Mouse (Mus musculus): ENCODE measurements around the gene Mrpl50.
A peak's percentile ranks its signal among the peaks of the same experiment; 100 is the strongest.
"Not testable (repeated sequence)": the region's sequence is repeated elsewhere in the genome, so short reads cannot be mapped to it uniquely, and the experiment has no call there.

Gene Mrpl50

DNA sequence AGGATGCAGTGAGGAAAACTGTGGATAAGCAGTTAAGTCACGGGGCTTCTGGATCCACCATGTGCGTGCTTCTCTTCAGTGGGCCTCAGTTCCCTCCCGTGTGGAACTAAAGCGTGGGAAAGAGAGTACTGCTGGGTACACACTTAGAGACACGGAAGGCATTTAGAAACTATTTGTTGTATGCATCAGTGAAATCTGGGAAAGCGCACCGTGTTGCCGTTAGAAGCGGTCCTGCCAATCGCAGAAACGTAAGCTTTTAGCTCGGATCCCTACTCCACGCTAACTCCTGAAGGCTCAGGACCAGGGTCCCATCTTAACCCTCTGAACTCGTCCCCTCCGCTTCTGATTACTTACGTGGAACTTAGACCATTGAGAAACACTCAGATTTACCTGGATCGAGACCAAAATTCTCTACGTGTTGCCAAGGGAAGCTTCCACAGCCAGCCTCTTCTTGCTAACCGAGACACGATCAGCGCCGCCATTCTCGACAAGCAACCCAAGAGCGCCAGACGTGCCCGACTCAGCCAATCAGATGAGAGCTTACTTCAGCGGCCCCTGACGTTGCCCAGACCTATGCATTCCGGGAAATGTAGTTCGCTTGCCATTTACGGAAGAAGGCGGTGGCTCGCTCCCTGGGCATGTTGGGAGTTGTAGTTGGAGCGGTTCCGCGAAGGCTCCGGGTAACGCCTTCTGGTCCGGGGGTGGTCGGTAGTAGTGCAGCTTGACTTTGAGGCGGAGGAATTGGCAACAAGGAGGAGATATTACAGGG is at the start of gene Mrpl50, which contains the start of gene Zfp189:
Mrpl50 (minus strand) TSS at position 522 of the 769 bp plus-strand sequence.
Zfp189 (plus strand) TSS at position 605 of the 769 bp plus-strand sequence.
- peak; percentile 96 for DNase-seq (ENCODE audit: low spot score)

DNA sequence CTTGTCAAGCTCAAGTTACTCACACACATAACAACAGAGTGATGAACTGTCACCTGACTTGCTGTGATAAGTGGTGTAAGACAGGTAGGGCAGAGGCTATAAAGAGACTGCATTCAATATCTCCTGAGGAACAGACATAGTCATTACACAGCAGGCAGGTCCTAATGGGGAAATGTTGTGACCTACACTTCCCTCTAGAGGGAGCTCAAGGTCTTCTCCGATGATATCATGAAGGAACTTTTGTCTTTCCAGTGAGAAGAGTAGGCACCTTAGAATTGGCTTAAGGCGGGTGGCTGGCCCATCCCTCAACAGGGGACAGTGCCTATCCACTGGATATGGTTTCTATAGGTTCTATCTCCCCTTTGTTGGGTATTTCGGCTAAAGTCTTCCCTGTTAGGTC is 46.7 kb upstream of the Mrpl50 start:
- DNase-seq (ENCODE audit: low spot score): peak; percentile 90

DNA sequence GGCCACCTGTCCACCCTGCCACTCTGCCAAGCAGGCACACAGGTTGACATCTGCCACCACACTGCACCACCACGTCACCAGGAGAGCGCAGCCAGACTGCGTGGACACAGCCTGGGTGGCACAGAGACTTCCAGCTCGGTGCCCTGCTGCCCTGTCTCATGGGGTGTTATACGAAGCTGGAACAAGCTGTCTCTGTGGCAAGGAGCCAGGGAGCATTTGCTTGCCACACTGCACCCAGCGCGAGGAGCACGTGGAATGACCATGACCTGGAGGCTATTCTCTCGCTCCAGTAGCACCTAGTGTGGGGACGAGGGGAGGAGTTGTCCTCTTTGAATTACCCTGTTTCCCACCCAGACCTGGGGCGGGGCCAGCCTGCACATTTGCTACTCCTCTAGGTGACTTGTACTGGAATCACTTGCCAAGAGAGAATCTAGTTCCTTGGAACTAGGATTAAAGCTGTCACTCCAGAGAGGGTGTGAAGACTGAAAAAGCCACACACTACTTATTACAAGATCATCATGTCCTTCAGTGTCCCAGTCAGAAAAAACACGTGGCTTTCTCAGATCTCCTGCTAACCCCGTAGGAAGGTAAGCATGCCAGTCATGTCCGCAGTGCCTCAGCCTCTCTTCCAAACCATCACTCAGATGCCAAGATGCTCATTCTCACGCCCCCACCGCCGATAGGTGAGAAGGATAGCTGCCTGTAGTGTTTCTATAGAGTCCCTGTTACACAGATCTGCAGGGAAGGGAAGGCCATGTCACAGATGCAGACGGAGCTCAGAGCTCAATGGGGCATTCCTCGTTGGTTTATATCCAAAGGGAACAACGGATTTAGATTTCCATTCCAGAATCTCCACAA is 39.3 kb upstream of the Mrpl50 start:
- DNase-seq (ENCODE audit: low spot score): no peak

DNA sequence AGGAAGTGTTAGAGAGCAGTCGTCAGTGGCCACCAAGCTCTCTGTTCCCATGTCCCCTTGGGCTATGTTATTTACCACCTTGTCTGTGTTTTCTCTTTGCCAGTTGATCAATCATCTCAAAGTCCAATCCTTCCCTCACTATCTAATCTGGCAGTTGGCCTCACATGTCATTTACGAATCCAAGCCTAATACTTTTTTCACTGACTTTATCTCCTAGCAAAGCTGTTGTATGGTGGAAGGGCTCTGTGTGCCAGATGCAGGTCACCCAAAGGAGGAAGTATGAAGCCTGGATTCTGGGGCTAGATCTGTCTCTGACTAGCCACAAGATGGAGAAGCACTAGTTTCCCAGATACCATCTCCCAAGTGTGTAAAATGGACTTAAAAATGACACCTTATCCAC is 37.3 kb upstream of the Mrpl50 start:
- DNase-seq (ENCODE audit: low spot score): no peak

DNA sequence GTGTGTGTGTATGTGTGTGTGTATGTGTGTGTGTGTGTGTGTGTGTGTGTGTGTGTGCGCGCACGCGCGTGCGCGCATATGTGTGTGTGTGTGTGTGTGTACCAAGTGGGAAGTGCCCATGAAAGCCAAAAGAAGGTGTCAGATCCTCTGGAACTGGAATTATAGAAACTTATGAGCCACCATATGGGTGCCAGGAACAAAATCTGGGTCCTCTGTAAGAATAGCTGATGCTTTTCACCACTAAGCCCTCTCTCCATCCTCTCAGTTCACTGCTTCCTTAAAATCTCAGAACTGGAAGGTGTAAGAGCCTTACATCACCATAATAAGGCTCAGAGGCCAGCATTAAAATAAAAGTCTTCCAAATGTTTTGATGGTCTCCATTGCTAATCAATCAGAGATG is 36.5 kb upstream of the Mrpl50 start:
- no peak for DNase-seq (ENCODE audit: low spot score)

DNA sequence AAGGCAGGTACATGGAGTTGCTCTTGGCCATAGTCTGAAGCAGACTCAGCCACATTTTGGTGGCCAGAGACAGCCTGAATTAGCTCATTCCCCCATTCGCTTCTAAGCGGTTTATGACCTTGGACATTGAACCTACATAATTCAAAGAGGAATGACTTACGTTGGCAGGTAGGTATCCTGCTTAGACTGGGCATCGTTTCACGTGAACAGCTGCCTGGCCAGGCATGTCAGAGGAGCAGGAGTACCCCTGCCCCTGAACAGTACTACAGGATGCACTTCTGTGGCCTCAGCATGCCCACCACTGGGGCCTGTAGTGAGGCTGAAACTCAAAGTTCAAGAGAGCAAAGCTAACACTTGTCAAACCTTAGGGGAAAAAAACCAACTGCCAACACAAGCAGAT is 32.5 kb upstream of the Mrpl50 start:
- DNase-seq (ENCODE audit: low spot score): no peak

DNA sequence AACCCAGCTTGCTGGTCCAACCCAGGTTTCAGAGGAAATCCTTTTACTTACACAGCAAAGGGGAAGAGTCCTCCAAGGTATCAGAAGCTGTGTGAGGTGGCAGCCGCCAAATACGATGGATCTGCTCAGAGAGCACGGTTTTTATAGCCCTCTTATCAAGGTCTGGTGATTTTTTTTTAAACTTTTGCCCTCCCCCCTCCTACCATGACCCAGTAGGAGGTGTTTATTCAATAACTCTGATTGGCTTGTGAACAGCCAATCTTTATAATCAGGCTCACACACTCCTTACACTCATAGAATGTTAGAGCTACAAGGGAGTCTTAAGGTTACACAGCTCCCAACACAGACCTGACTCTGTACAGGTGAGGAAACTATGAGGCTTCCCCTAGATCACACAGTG is 28.5 kb upstream of the Mrpl50 start, which contains the start of gene Aldob:
Aldob (minus strand) TSS at position 164 of the 400 bp plus-strand sequence.
- DNase-seq (ENCODE audit: low spot score): no peak

DNA sequence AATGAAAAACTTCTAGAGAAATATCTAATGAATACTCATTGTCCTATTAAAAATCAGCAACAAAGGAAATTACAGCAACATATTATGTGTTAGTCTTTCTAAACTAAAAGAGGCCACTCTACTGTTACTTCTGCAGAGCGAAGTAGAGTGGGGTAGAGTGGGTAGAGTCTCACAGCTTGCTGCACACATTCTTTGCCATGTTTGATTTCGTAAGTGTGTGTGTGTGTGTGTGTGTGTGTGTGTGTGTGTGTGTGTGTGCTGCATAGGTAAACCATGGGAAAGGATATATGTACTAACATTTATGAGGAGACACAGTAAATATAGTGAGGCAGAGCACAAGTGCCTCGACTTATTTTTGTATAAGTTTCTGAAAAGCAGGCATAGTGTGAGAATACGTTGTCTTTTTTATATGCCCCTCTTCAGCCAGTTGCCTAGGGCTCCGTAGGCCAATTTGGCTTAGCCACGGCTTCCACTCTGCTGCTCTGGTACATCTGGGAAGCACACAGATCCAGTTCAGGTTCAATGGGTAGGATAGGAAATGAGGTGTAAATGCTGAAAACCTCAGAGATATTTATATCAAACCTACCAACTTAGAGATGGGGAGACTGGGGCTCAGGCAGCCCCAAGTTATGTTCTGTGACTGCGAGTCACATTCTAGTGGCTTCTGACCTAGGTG is 26.8 kb upstream of the Mrpl50 start:
- no peak for DNase-seq (ENCODE audit: low spot score)

DNA sequence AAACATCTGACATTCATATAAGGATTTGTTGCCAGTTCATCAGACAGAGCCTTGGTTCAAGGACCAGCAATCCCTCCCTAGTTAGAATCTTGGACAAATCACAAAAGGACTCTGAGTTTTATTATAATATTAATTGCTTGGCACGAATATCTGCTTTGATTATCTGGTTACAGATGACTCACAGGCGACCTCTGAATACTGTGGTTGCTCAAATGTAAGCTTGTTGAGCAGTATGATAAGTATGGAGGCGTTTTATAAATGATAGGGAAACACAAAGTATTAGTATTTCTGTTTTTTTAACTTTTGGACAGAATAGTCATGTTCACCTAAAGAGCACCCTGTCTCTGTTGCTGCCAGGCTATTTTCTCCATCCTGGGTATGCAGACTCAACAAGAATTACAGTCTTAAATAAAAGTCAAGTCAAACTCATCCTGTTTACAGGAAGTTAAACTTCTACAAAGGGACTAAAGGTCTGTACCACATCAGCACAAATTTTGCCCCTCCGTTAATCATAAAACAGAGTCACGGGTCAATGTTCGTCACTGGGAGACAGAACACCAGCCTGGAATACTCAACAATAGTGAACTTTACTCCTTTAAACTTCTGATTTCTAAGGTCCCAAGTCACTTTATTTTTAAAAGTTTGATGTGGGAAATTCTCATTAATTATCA is 26.1 kb upstream of the Mrpl50 start:
- no peak for DNase-seq (ENCODE audit: low spot score)

DNA sequence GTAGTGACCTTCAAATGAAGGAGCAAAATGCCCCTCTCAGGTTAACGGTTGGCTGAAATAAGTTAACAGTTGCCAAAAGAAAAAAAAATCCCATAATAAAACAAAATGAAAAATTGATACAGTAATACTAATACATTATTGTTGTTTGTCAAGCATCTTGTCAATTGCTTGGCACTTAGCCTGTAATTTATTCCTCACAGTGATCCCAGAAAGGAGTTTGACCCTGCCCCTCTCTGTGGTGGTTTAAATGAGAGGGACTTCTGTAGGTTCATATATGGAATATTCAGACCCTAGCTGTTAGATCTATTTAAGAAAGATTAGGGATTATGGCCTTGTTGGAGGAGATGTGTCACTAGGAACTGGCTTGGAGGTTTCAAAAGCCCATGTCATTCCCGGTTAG is 25.1 kb upstream of the Mrpl50 start:
- DNase-seq (ENCODE audit: low spot score): no peak

DNA sequence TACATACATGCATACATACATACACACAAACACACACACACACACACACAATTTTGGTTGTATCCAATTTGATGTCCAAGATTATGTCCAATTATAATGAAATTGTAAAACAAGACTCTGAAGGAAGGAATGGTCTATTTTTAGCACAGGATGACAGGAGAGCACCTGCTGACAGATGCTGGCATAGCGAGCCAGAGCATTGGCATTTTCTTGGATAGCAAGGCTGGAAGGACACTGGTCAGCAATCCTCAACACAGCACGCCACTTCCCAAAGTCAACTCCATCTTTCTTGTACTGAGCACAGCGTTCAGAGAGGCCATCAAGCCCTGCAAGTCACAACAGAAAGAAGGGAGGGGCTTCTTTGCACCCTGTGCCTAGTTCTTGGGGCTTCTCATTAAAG is 20.1 kb upstream of the Mrpl50 start:
- no peak for DNase-seq (ENCODE audit: low spot score)

DNA sequence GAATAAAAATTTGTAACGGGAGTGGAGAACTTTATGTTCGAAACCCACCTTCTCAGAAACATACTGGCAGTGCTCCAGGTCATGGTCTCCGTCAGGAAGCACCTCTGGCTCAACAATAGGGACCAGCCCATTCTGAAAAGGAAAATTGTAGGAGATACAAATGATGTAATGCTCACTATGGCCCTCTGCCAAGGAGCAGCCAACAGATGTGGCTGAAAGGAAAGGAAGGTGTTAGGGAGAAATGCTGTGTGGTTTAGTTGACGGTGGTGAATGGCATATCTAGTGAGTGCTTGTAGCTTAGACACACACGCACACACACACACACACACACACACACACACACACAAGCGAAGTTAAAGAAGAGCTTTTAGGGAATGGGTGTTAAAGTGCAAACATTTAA is 18.8 kb upstream of the Mrpl50 start:
- no peak for DNase-seq (ENCODE audit: low spot score)

DNA sequence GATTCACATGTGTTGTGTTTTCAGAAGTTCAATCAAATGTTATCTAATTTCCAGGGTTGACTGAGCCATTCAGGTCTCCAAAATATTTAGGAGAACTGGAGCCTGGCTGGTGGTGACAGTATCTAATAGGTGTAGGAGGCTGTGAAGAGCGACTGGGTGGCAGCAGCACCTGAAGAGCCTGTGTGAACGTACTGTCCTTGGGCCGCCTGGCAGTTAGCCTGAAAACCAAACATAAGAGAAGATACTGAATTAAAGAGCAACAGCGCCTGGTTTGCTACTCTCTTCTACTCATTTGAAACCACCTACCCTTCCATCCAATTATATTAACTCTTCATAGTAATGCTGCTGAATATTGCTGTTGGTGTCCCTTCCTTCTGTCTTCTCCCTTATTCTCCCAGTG is 15.8 kb upstream of the Mrpl50 start:
- no peak for DNase-seq (ENCODE audit: low spot score)

DNA sequence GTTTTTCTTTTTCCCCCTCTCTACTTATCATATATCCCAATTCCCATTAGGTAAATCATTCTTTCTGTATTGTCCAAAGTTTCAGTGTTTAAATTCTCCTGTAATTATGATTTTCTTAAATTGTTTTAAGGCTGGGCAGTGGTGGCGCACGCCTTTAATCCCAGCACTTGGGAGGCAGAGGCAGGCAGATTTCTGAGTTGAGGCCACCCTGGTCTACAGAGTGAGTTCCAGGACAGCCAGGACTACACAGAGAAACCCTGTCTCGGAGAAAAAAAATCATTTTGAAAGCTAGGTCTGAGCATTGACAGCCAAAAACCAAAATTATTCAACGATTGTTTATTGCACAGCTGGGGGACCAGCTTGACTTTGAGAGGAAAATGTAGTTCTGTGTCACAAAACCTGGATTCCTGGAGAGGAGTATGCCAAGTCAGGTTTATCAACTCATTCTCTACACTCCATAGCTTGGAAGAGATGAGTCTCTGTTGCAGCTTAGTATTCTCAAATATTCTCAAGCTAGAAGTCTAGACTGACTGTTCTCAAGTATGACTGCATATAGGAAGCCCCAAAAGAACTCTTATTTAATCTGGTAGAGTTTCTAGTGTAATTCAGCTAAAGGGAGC is 14.9 kb upstream of the Mrpl50 start:
- DNase-seq (ENCODE audit: low spot score): no peak

DNA sequence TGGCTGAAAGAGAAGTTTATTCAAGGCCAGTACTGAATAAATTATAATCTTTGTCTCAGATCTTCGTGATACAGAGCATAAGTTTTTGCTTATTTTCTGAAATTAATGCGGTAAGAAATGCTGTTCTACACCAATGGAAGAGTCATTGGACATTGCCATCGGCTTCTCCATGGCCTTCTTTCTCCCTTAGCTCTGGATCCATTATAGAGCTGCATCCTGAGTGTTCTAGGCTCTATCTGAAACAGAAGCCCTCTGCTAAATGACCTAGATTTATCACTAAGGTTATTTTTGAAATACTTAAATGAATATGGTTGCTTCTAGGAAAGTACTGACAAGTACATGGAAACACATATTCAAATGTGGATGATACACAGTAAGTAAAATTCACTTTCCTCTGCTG is 14.1 kb upstream of the Mrpl50 start:
- DNase-seq (ENCODE audit: low spot score): no peak

DNA sequence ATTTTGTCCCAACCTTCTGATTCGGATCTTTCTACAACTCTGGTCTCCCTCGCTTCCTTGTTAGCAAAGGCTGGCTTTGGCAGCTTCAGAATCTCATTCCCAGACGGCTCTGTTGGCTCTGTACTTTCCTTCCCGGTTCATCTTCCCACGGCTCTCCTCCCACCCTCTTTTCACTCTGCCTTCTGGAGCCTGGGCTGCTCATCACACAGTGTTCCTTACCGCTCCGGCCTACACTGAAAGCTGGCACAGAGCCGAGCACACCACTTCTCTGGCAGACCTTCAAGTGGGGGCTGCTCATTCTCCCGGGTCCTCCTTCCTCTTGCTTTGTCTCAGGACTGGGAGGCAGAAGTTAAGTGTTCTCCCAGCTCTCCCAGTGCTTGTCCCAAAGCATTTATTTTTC is 1.7 kb upstream of the Mrpl50 start:
- no peak for DNase-seq (ENCODE audit: low spot score)

DNA sequence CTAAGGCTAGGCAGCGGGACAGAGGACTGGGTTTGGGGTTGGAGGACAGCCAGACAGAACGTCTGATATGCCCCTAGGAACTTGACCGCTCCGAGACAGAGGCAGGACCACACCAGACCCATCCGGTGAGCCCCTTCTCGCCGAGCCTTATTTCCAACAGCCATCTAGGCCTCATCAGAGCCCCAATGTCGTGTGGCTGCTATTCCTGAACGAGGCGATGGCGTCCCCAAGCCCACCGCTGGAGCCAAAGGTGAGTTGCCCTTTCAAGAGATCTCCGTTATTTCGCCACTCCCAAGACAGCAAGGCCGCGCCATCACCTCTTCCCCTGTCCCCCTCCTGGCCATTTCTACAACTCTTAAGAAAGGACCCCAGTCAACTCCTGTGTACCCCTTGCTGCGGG is 453 bp upstream of the Mrpl50 start:
- DNase-seq (ENCODE audit: low spot score): no peak

DNA sequence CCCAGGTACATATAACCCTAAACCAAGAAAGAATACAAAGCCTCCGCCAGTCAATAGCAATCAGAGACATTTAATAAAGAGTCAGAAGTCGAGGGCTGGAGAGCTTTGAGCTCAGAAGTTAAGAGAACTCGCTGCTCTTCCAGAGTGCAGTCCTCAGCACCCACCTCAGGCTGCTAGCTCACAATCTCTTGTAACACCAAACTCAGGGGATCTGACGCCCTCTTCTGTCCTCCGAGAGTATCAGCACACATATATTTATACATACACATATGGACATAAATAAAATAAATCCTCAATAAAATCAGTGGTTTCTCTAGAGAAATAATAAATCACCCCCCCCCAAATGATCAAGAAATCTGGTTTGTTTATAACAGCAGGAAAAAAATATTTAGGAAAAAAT is 1.4 kb downstream of the Mrpl50 start:
- peak; percentile 15 for DNase-seq (ENCODE audit: low spot score)

DNA sequence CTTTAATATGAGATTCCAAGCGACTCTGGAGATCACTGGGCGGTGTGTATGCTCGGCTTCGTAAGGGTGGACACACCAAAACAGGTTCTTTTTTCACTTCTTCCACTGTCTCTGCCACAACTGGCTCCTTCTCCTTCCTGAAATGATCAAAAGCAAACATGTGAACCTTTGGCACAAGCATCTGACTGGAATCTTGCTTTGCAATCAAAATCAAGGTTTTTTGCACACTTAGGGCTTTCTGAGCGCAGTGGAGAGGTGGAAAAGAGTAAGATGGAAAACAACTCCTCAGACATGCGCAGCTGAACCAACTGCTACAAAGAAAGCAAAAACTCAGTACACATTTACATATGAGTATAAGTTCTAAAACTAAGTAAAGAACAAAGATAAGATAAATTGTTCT is 6.5 kb downstream of the Mrpl50 start:
- DNase-seq (ENCODE audit: low spot score): no peak

DNA sequence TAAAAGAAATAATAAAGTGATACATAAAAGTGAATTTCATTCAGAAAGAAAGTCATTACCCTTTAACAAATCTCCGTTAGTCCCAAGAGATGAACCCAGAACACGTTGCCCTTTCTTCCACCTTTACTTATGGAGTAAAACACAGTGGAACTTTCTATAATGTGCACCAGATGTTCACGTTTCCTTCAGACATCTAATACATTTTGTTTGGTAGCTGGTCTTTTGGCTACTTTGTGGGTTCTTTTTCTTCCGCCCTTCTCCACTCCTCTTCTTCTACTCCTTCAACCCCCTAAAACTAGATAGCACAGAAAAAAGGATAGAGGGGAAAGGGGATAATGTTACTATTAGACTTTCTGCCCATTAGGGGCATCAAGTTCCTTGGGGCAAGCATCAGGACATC is 8.3 kb downstream of the Mrpl50 start:
- no peak for DNase-seq (ENCODE audit: low spot score)

DNA sequence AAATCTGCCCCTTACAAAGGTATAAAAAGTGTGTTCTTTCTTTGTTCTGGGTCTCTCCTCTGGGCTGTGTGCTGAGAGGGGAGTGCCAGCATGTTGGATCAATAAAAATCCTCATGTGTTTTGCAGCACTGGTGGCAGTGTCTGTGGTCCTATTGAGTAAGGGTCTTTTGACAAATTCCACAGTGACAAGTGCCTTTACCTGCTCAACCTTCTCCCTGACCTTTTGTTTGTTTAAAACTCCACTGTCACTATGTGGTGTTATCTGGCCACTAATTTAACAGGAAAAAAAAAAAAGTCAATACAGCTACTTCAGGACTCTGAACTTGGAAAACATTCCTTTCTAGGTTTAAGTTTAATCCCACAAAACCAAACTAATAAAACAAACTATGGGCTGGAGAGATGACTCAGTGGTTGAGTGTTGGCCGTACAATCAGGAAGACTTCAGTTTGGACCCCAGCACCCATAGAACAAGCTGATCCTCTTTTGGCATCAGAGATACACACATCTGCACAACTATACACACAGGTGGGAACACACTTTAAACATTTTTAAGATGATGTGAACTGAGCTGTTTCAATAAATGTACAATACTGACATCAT is 10.6 kb downstream of the Mrpl50 start:
- not testable (repeated sequence) for DNase-seq (ENCODE audit: low spot score)

Data from retina, embryonic 14.5 days (tissue).